Mouse (Mus musculus) embryonic facial prominence, embryonic 11.5 days (tissue): ENCODE data around the gene Rbm25. TPM values are rescaled to one million over a fixed set of nuclear protein-coding genes. Genes with fewer than 3 reads are reported as not detected.

Source experiments
- ATAC-seq: fragments of 200-750 bp; cut with Nextera tagmentation; replicated peaks from 2 replicates; pipeline ENCODE4 v1.8.0; 2017; ENCODE audit warnings: low read depth; ENCODE audit not compliant: insufficient number of reproducible peaks, low FRiP score, low TSS enrichment
- DNase-seq: peaks from one replicate; pipeline ENCODE4 v3.0.0-alpha.2; 2015; ENCODE audit warnings: low spot score
- H3K27ac ChIP-seq: fragments of 300-500 bp; sonication (generic); replicated peaks from 2 replicates; pipeline ENCODE4 v1.5.1; 2014; ENCODE audit warnings: mild to moderate bottlenecking, low read depth, low read length, control low read depth
- H3K27me3 ChIP-seq: fragments of 300-500 bp; sonication (generic); 2 replicates; pipeline ENCODE4 v1.6.1; 2014; ENCODE audit warnings: mild to moderate bottlenecking, low read length, moderate library complexity, mixed read lengths; ENCODE audit not compliant: control insufficient read depth, insufficient read depth
- H3K36me3 ChIP-seq: fragments of 300-500 bp; sonication (generic); replicated peaks from 2 replicates; pipeline ENCODE4 v1.6.1; 2014; ENCODE audit warnings: low read depth, mild to moderate bottlenecking, low read length, moderate library complexity, mixed read lengths; ENCODE audit not compliant: control insufficient read depth, insufficient read depth
- H3K4me1 ChIP-seq: fragments of 300-500 bp; sonication (generic); 2 replicates; pipeline ENCODE4 v1.6.1; 2014; ENCODE audit warnings: low read length, mixed read lengths; ENCODE audit not compliant: control insufficient read depth, insufficient read depth
- H3K4me2 ChIP-seq: fragments of 300-500 bp; sonication (generic); 2 replicates; pipeline ENCODE4 v1.6.1; 2014; ENCODE audit warnings: low read depth, mild to moderate bottlenecking, control low read depth, low read length, moderate library complexity
- H3K4me3 ChIP-seq: fragments of 300-500 bp; sonication (generic); 2 replicates; pipeline ENCODE4 v1.5.1; 2014; ENCODE audit warnings: low read depth, low read length, control low read depth
- H3K9ac ChIP-seq: fragments of 300-500 bp; sonication (generic); replicated peaks from 2 replicates; pipeline ENCODE4 v1.6.1; 2014; ENCODE audit warnings: mild to moderate bottlenecking, control low read depth, low read length
- H3K9me3 ChIP-seq: fragments of 300-500 bp; sonication (generic); replicated peaks from 2 replicates; pipeline ENCODE4 v1.6.1; 2016; ENCODE audit warnings: mild to moderate bottlenecking, low read length, inconsistent platforms, mixed read lengths; ENCODE audit not compliant: control insufficient read depth
- WGBS: fragments of 180-500 bp; shearing (Covaris S2); extraction: QIAGEN DNeasy Blood & Tissue Kit; methylation state at CpG from one replicate; pipeline ENCODE4 v1.1.7; 2014; 5-methylcytosine and 5-hydroxymethylcytosine counted together
- polyA plus RNA-seq: library from polyadenylated mRNA; unstranded; fragments of >200 nt; fragmentation: Nextera tagmentation; extraction: Ambion mirVana; gene quantifications from 2 replicates; pipeline ENCODE4 v1.2.1, GENCODE M21; 2014

Rbm25 gene
- polyA plus RNA-seq, 1 experiment from 2014 or later = 265 TPM

DNA sequence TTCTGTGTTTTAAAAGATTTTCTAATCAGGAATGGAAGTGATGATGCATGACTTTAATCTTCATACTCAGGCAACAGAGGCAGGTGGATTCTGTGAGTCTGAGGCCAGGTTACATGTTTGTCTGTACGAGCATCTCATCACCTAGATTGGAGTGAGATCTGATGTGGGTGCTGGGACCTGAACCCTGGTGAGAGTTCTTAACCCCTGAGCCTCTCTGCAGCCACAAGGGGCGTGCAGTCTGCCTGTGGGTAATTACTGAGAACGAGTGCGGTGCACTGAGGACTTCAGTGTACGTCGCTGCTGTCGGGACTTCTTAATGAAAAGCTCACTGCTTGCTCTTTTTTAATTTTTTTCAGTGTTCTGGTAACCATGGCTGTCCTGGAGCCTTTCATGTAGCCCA lies 70.6 kb downstream of the Rbm25 start:
- no peaks in the 10 kb centered on the region for H3K27me3 ChIP-seq
- no peak overlapping the region for H3K9ac ChIP-seq
- no peak for ATAC-seq
- H3K36me3 ChIP-seq = no peaks in the 10 kb centered on the region
- no peak for DNase-seq
- H3K9me3 ChIP-seq = no peaks in the 10 kb centered on the region
- no peak overlapping the region for H3K27ac ChIP-seq
- H3K4me1 ChIP-seq = no peaks in the 10 kb centered on the region
- H3K4me3 ChIP-seq = no peak overlapping the region
- 89% methylated on average over 7 of the region's 7 CpGs for WGBS
- H3K4me2 ChIP-seq = no peak overlapping the region

DNA sequence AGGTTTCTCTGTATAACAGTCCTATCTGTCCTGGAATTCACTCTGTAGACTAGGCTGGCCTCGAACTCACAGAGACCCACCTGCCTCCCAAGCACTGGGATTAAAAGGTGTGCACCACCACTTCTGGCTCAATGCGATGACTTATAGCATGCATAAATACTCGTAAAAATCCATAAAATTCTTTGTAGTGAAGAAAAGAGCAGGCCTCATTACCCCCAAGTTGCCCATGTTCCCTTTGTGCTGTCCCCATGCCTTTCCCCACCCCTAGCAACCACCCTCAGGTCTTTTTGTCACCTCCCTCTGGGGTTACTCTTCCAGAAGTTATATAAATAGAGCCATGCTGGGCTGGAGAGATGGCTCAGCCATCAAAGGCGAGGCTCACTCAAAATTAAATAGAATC lies 71.8 kb downstream of the Rbm25 start:
- 80% methylated on average over 4 of the region's 4 CpGs for WGBS
- Histone ChIP-seq H3K9me3 (no peaks in the 10 kb centered on the region), H3K4me3 (no peak overlapping the region), H3K9ac (no peak overlapping the region), H3K4me1 (no peaks in the 10 kb centered on the region), H3K4me2 (no peak overlapping the region), H3K27ac (no peak overlapping the region), H3K36me3 (no peaks in the 10 kb centered on the region), H3K27me3 (no peaks in the 10 kb centered on the region)
- DNase-seq (no peak), ATAC-seq (no peak)

DNA sequence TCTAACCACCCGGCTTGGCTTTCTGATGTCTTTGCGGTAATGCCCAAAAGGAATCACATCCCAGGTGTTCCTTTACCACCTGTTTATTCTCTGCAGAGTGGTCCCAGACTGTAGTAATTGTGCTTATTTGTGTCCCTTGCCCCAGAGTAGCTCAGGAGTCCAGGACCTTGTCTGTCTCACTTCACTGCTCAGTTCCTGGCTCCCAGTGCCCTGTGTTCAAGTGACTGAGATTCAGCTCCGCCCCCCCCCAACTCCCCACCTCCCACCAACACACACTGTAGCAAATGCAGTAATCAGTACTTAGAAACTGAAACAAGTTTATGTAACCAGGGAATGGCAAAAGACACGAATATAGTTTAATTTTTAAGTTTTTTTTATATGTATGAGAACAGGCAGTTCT lies 75.9 kb downstream of the Rbm25 start:
- H3K27ac ChIP-seq = no peak overlapping the region
- 91% methylated on average over 4 of the region's 4 CpGs for WGBS
- DNase-seq (no peak), ATAC-seq (no peak)
- H3K27me3 ChIP-seq = no peaks in the 10 kb centered on the region
- H3K4me1 ChIP-seq = no peaks in the 10 kb centered on the region
- H3K36me3 ChIP-seq = no peaks in the 10 kb centered on the region
- no peak overlapping the region for H3K4me2 ChIP-seq
- no peaks in the 10 kb centered on the region for H3K9me3 ChIP-seq
- no peak overlapping the region for H3K9ac ChIP-seq
- H3K4me3 ChIP-seq = no peak overlapping the region

DNA sequence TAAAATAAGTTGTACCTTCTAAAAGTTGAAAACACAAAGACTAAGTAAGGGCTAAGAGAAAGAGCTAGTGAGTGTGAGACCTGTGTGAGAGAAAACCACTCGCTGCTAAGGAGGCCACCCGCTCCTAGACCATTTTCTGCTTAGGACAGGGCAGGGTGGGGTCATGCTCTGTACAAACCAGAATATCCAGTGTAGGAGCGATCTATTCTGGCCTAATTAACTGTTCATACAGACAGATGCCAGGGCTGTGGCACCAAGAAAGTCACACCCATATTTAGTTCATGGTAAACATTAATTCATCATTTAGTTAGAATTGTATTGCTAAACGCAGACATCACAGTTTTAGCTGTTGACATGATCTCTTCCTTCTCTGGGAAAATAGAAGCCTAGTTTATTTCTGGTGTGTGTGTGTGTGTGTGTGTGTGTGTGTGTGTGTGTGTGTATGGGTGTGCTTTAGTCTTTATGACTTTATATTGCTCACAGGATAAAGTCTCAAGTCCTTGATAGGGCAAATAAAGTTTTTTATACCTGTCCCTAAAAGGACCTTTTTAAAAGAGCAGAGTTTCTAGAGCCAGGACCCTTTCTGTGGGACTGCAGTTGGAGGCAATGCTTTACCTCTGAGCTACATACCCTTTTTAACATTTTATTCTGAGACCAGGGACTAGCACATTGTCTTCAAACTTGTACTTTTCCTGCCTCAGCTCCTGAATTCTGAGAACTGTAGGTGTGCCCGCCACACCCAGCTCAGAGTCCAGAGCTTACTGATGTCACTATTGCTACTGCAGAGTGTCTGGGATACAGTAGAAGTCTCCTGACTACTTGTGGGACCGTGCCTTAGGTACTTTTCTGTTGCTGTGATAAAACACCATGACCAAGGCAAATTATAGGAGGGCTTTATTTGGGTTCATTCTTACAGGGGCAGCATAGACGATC lies 77.4 kb downstream of the Rbm25 start:
- Histone ChIP-seq H3K27me3 (no peaks in the 10 kb centered on the region), H3K4me1 (no peaks in the 10 kb centered on the region), H3K9me3 (no peaks in the 10 kb centered on the region), H3K4me3 (no peak overlapping the region), H3K36me3 (no peaks in the 10 kb centered on the region), H3K9ac (no peak overlapping the region), H3K27ac (no peak overlapping the region), H3K4me2 (no peak overlapping the region)
- ATAC-seq (no peak), DNase-seq (no peak)
- WGBS = 85% methylated on average over 7 of the region's 7 CpGs

DNA sequence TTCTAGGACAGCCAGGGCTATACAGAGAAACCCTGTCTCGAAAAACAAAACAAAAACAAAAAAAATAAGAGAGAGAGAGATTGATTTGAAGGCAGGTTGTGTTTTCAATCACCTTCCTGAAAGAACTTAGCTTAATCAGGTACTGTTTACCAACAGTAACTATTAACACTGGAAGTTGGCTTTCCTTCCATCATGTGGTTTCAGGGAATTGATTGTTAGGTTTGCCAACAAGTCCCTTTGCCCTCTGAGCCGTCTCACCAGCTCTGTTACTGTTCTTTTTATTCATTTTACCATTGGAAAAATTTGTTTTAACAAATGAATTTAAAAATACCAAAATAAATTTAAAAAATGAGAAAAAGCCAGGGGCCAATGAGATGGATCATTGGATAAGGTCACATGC lies 78.9 kb downstream of the Rbm25 start:
- DNase-seq = no peak
- Histone ChIP-seq H3K27ac (no peak overlapping the region), H3K9ac (no peak overlapping the region), H3K27me3 (no peaks in the 10 kb centered on the region), H3K9me3 (no peaks in the 10 kb centered on the region), H3K4me3 (no peak overlapping the region), H3K4me2 (no peak overlapping the region), H3K36me3 (no peaks in the 10 kb centered on the region), H3K4me1 (no peaks in the 10 kb centered on the region)
- 87% methylated on average over 2 of the region's 2 CpGs for WGBS
- no peak for ATAC-seq

DNA sequence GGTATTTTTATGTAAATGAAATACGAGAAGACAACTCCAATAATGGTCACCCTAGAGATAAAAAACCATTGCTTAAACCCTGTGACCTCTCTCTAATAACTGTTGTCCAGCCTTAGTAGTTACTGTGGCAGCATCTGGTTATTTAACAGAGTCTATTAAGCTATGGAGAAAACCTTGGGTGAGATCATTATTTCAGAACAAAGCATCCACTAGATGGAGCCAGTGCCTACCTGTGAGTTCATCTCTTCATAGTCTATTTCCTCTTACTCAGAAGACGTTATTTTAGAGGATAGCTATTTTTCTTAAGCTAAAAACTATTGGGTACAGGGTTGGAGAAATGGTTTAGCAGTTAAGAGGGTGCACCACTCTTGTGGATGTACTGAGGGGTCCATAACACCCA lies 82.7 kb downstream of the Rbm25 start:
- WGBS = 58% methylated on average over 2 of the region's 2 CpGs
- Histone ChIP-seq H3K27ac (no peak overlapping the region), H3K27me3 (no peaks in the 10 kb centered on the region), H3K9ac (no peak overlapping the region), H3K4me1 (no peaks in the 10 kb centered on the region), H3K4me3 (no peak overlapping the region), H3K4me2 (no peak overlapping the region), H3K36me3 (no peaks in the 10 kb centered on the region; the same call in none of the 2 replicates), H3K9me3 (no peaks in the 10 kb centered on the region)
- peak; percentile 81 for DNase-seq
- ATAC-seq = no peak

DNA sequence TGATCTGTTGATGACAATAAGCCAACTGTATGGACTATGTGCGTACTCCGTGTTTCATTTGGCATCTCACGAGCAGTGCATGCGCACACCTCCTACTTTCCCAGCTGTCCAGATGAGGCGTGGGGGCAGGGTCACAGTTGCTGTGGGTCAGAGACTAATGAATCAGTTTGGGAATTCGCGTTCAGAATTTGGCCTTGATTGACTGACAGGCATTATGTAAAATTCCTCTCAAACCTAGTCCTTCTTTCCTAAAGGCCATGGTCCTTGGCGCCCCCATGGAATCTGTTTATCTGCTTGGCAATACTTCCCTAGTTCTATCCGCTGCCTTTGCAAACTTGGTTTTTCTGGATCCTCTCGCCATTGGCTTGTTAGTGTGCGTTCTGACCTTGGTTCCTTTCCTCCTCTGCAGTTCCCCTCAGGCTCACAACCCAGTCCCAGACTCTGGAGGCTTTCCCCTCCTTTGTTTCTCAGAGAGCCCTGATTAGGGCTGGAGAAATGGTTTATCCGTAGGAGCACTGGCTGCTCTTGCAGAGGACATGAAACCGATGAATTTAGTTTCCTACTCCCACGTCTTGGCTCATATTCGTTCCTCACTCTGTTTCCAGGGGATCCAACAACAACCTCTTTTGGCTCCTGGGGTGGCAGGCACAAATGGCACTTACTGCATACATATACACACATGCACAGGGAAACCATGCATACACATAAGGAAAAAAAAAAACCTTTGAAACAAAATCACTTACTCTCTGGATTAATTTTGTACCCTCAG lies 85.6 kb downstream of the Rbm25 start:
- Histone ChIP-seq H3K9ac (no peak overlapping the region), H3K4me2 (no peak overlapping the region), H3K9me3 (no peaks in the 10 kb centered on the region), H3K27me3 (no peaks in the 10 kb centered on the region), H3K27ac (no peak overlapping the region), H3K4me3 (no peak overlapping the region), H3K36me3 (no peaks in the 10 kb centered on the region; the same call in none of the 2 replicates), H3K4me1 (no peaks in the 10 kb centered on the region)
- 88% methylated on average over 15 of the region's 15 CpGs for whole genome bisulfite sequencing
- ATAC-seq = no peak
- no peak for DNase-seq

DNA sequence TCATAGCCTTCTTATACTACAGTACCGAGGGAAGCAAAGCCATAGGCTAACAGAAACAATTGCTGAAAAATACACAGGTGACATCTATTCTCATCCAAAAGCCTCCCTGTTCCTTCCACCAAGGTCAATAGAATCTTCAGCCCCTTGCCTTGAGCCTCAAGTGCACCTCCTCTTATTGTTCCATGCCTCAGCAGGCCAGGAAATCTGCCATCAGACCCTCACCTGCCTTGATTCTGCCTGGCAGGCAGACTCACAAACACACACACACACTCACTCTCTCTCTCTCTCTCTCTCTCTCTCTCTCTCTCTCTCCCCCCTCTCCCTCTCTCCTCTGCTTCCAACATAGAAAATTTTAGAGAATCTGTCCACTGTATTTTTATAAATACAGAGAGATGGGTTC lies 88.4 kb downstream of the Rbm25 start:
- Histone ChIP-seq H3K4me1 (no peaks in the 10 kb centered on the region), H3K4me2 (no peak overlapping the region), H3K4me3 (no peak overlapping the region), H3K27me3 (no peaks in the 10 kb centered on the region), H3K9ac (no peak overlapping the region), H3K36me3 (no peaks in the 10 kb centered on the region; the same call in none of the 2 replicates), H3K9me3 (no peaks in the 10 kb centered on the region), H3K27ac (no peak overlapping the region)
- DNase-seq (no peak), ATAC-seq (no peak)
- WGBS = 90% methylated on average over 1 of the region's 1 CpGs
